Mouse (Mus musculus): Measurements from ENCODE around the gene Adora2b. TPM values are rescaled to one million over a fixed set of nuclear protein-coding genes. Genes with fewer than 3 reads are reported as not detected.
A peak's percentile ranks its signal among the peaks of the same experiment; 100 is the strongest.

Gene Adora2b
- polyA plus RNA-seq, 1 experiment = 0.43 TPM

DNA sequence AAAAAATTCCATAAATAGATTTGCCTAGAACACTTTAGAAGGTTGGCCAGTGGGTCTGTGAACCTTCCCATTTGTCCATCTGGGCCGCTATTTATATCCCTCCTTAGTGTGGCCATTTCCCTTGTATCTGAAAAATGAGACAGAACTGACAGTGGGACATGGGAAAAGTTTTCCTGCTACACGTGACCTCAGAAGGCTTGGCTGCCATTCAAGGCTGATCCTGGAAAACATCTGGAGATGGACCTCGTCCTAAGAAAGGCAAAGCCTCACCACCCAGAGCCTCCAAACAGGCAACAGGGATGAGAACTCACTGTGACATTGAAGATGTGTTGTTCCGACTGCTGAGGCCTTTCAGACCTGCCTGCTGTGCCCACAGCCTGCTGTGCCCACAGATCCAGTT, 24.0 kb upstream of the Adora2b start:
- no peak for TF ChIP-seq EP300 (IDR thresholded peaks at IDR 0.05; ENCODE audit: insufficient read depth, low read depth, low read length)
- no peak for TF ChIP-seq CTCF (IDR thresholded peaks at IDR 0.05; ENCODE audit: low read depth, low read length)
- Histone ChIP-seq H3K9ac (ENCODE audit: low read depth, poor library complexity, severe bottlenecking) (no peak overlapping the region), H3K36me3 (ENCODE audit: control insufficient read depth, insufficient read depth, low read length, poor library complexity, severe bottlenecking) (no peaks in the 10 kb centered on the region), H3K9me3 (replicated peaks; ENCODE audit: control insufficient read depth, insufficient read depth, low read length, poor library complexity, severe bottlenecking) (no peaks in the 10 kb centered on the region), H3K27ac (ENCODE audit: insufficient read depth, low read length) (no peak overlapping the region), H3K4me1 (ENCODE audit: control insufficient read depth, insufficient read depth, low read length) (no peaks in the 10 kb centered on the region), H3K27me3 (ENCODE audit: control insufficient read depth, insufficient read depth, low read length, poor library complexity, severe bottlenecking) (no peaks in the 10 kb centered on the region), H3K4me3 (ENCODE audit: low read depth, low read length) (no peak overlapping the region)

DNA sequence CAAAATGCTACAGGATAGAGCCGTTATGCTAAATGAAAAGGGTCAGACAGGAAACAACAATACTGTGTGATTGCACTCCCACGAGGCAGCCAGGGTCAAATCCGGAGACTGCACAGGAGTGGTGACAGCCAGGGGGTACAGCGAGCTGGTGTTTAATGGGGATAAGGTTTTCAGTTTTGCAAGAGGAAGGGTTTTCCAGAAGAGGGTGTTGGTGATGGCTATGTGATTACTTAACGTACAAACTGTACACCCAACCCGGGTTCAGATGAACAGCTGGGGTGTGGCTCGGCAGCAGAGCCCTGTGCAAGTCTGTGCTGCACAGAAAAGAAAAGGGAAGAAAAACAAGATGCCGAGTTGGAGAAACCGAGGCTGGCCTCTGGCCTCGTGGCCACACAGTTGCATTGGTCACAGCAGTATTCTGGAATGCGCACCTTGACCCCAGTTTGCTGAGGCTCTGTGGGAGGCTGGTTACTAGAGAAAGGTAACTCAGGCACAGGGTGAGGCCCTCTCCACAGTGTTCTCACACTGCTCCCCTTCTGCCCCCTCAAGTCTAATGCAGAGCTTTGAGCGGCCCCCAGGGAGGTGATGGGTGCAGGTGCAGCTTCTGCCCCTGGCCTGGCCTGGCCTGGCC, 8.0 kb upstream of the Adora2b start:
- H3K4me1 ChIP-seq (ENCODE audit: control insufficient read depth, insufficient read depth, low read length) = no peaks in the 10 kb centered on the region
- no peaks in the 10 kb centered on the region for H3K27me3 ChIP-seq (ENCODE audit: control insufficient read depth, insufficient read depth, low read length, poor library complexity, severe bottlenecking)
- peaks cover 3% of the 10 kb centered on the region; the same call in 1 of the 2 replicates for H3K9me3 ChIP-seq (replicated peaks; ENCODE audit: control insufficient read depth, insufficient read depth, low read length, poor library complexity, severe bottlenecking)
- H3K36me3 ChIP-seq (ENCODE audit: control insufficient read depth, insufficient read depth, low read length, poor library complexity, severe bottlenecking) = no peaks in the 10 kb centered on the region
- TF ChIP-seq CTCF (IDR thresholded peaks at IDR 0.05; ENCODE audit: low read depth, low read length) (no peak), EP300 (IDR thresholded peaks at IDR 0.05; ENCODE audit: insufficient read depth, low read depth, low read length) (no peak), POLR2A (IDR thresholded peaks at IDR 0.05; ENCODE audit: insufficient read depth, low read length) (no peak)
- H3K4me3 ChIP-seq (ENCODE audit: low read depth, low read length) = no peak overlapping the region
- no peak overlapping the region for H3K9ac ChIP-seq (ENCODE audit: low read depth, poor library complexity, severe bottlenecking)
- no peak overlapping the region for H3K27ac ChIP-seq (ENCODE audit: insufficient read depth, low read length)

GRCm38 (mm10) chr11:62243871-62244270, 4.9 kb upstream of the Adora2b start:
- H3K9ac ChIP-seq (ENCODE audit: low read depth, poor library complexity, severe bottlenecking) = no peak overlapping the region
- TF ChIP-seq EP300 (IDR thresholded peaks at IDR 0.05; ENCODE audit: insufficient read depth, low read depth, low read length) (no peak), CTCF (IDR thresholded peaks at IDR 0.05; ENCODE audit: low read depth, low read length) (no peak), POLR2A (IDR thresholded peaks at IDR 0.05; ENCODE audit: insufficient read depth, low read length) (no peak)
- H3K27ac ChIP-seq (ENCODE audit: insufficient read depth, low read length) = no peak overlapping the region
- H3K9me3 ChIP-seq (replicated peaks; ENCODE audit: control insufficient read depth, insufficient read depth, low read length, poor library complexity, severe bottlenecking) = peaks cover 3% of the 10 kb centered on the region; the same call in 1 of the 2 replicates
- no peaks in the 10 kb centered on the region for H3K27me3 ChIP-seq (ENCODE audit: control insufficient read depth, insufficient read depth, low read length, poor library complexity, severe bottlenecking)
- H3K4me1 ChIP-seq (ENCODE audit: control insufficient read depth, insufficient read depth, low read length) = no peaks in the 10 kb centered on the region
- no peaks in the 10 kb centered on the region for H3K36me3 ChIP-seq (ENCODE audit: control insufficient read depth, insufficient read depth, low read length, poor library complexity, severe bottlenecking)
- no peak overlapping the region for H3K4me3 ChIP-seq (ENCODE audit: low read depth, low read length)

GRCm38 (mm10) chr11:62244471-62244870, 4.3 kb upstream of the Adora2b start:
- TF ChIP-seq CTCF (IDR thresholded peaks at IDR 0.05; ENCODE audit: low read depth, low read length) (no peak), EP300 (IDR thresholded peaks at IDR 0.05; ENCODE audit: insufficient read depth, low read depth, low read length) (no peak), POLR2A (IDR thresholded peaks at IDR 0.05; ENCODE audit: insufficient read depth, low read length) (no peak)
- Histone ChIP-seq H3K27ac (ENCODE audit: insufficient read depth, low read length) (no peak overlapping the region), H3K9ac (ENCODE audit: low read depth, poor library complexity, severe bottlenecking) (no peak overlapping the region), H3K9me3 (replicated peaks; ENCODE audit: control insufficient read depth, insufficient read depth, low read length, poor library complexity, severe bottlenecking) (peaks cover 3% of the 10 kb centered on the region; the same call in 1 of the 2 replicates), H3K27me3 (ENCODE audit: control insufficient read depth, insufficient read depth, low read length, poor library complexity, severe bottlenecking) (no peaks in the 10 kb centered on the region), H3K36me3 (ENCODE audit: control insufficient read depth, insufficient read depth, low read length, poor library complexity, severe bottlenecking) (no peaks in the 10 kb centered on the region), H3K4me1 (ENCODE audit: control insufficient read depth, insufficient read depth, low read length) (no peaks in the 10 kb centered on the region), H3K4me3 (ENCODE audit: low read depth, low read length) (no peak overlapping the region)

GRCm38 (mm10) chr11:62247759-62248400, 904 bp upstream of the Adora2b start:
- no peaks in the 10 kb centered on the region for H3K36me3 ChIP-seq (ENCODE audit: control insufficient read depth, insufficient read depth, low read length, poor library complexity, severe bottlenecking)
- H3K4me1 ChIP-seq (ENCODE audit: control insufficient read depth, insufficient read depth, low read length) = no peaks in the 10 kb centered on the region
- H3K4me3 ChIP-seq (ENCODE audit: low read depth, low read length) = peak overlapping the region; percentile 62
- no peak overlapping the region for H3K27ac ChIP-seq (ENCODE audit: insufficient read depth, low read length)
- H3K9me3 ChIP-seq (replicated peaks; ENCODE audit: control insufficient read depth, insufficient read depth, low read length, poor library complexity, severe bottlenecking) = peaks cover 3% of the 10 kb centered on the region; the same call in 1 of the 2 replicates
- H3K27me3 ChIP-seq (ENCODE audit: control insufficient read depth, insufficient read depth, low read length, poor library complexity, severe bottlenecking) = peaks cover 4% of the 10 kb centered on the region
- peak overlapping the region; percentile 62 for H3K9ac ChIP-seq (ENCODE audit: low read depth, poor library complexity, severe bottlenecking)
- TF ChIP-seq CTCF (IDR thresholded peaks at IDR 0.05; ENCODE audit: low read depth, low read length) (no peak), EP300 (IDR thresholded peaks at IDR 0.05; ENCODE audit: insufficient read depth, low read depth, low read length) (no peak), POLR2A (IDR thresholded peaks at IDR 0.05; ENCODE audit: insufficient read depth, low read length) (no peak)
